Mouse (Mus musculus): ENCODE results near the gene N4bp3. TPM values are rescaled to one million over a fixed set of nuclear protein-coding genes. Genes with fewer than 3 reads are reported as not detected.

Gene N4bp3
- polyA plus RNA-seq, 1 experiment from 2014 or later: 30.6 TPM

GRCm38 (mm10) chr11:51602253-51602652, 48.4 kb downstream of the N4bp3 start:
- ATAC-seq (replicated peaks; ENCODE audit: low FRiP score, low read depth) (no peak), DNase-seq (ENCODE audit: low spot score) (no peak)
- Histone ChIP-seq H3K9me3 (replicated peaks; ENCODE audit: low read length) (no peaks in the 10 kb centered on the region), H3K4me1 (replicated peaks; ENCODE audit: insufficient read depth, low read length) (no peaks in the 10 kb centered on the region; the same call in 1 of the 2 replicates), H3K27ac (no peak overlapping the region), H3K36me3 (ENCODE audit: insufficient read depth, low read length) (peaks cover 73% of the 10 kb centered on the region), H3K4me3 (replicated peaks; ENCODE audit: low read depth, low read length) (no peak overlapping the region), H3K9ac (ENCODE audit: low read depth, low read length) (no peak overlapping the region), H3K27me3 (ENCODE audit: insufficient read depth, low read length) (no peaks in the 10 kb centered on the region), H3K4me2 (ENCODE audit: low read length) (no peak overlapping the region)
- WGBS: 88% methylated on average over 3 of the region's 3 CpGs
- TF ChIP-seq CTCF (IDR thresholded peaks at IDR 0.05; ENCODE audit: low read depth): no peak

- TF ChIP-seq CTCF (IDR thresholded peaks at IDR 0.05; ENCODE audit: low read depth): no peak
- H3K27me3 ChIP-seq (ENCODE audit: insufficient read depth, low read length): no peaks in the 10 kb centered on the region
- ATAC-seq (replicated peaks; ENCODE audit: low FRiP score, low read depth): no peak
Observed at GRCm38 (mm10) chr11:51597553-51597952, 53.1 kb downstream of the N4bp3 start.

GRCm38 (mm10) chr11:51595459-51596083, 55.1 kb downstream of the N4bp3 start:
- Histone ChIP-seq H3K27ac (no peak overlapping the region), H3K4me3 (replicated peaks; ENCODE audit: low read depth, low read length) (no peak overlapping the region), H3K36me3 (ENCODE audit: insufficient read depth, low read length) (peaks cover 86% of the 10 kb centered on the region), H3K27me3 (ENCODE audit: insufficient read depth, low read length) (no peaks in the 10 kb centered on the region), H3K4me1 (replicated peaks; ENCODE audit: insufficient read depth, low read length) (no peaks in the 10 kb centered on the region), H3K9ac (ENCODE audit: low read depth, low read length) (no peak overlapping the region), H3K4me2 (ENCODE audit: low read length) (no peak overlapping the region), H3K9me3 (replicated peaks; ENCODE audit: low read length) (no peaks in the 10 kb centered on the region)
- no peak for TF ChIP-seq CTCF (IDR thresholded peaks at IDR 0.05; ENCODE audit: low read depth)
- ATAC-seq (replicated peaks; ENCODE audit: low FRiP score, low read depth): no peak
- 95% methylated on average over 1 of the region's 1 CpGs for WGBS
- no peak for DNase-seq (ENCODE audit: low spot score)

More at GRCm38 (mm10) chr11:51597553-51597952, 53.1 kb downstream of the N4bp3 start:
- Histone ChIP-seq H3K9me3 (replicated peaks; ENCODE audit: low read length) (no peaks in the 10 kb centered on the region), H3K4me3 (replicated peaks; ENCODE audit: low read depth, low read length) (no peak overlapping the region), H3K4me2 (ENCODE audit: low read length) (no peak overlapping the region), H3K4me1 (replicated peaks; ENCODE audit: insufficient read depth, low read length) (no peaks in the 10 kb centered on the region), H3K36me3 (ENCODE audit: insufficient read depth, low read length) (peaks cover 92% of the 10 kb centered on the region), H3K9ac (ENCODE audit: low read depth, low read length) (no peak overlapping the region), H3K27ac (no peak overlapping the region)
- DNase-seq (ENCODE audit: low spot score): no peak
- WGBS: 88% methylated on average over 2 of the region's 2 CpGs

- ATAC-seq (replicated peaks; ENCODE audit: low FRiP score, low read depth) (no peak), DNase-seq (ENCODE audit: low spot score) (no peak)
- no peak for TF ChIP-seq CTCF (IDR thresholded peaks at IDR 0.05; ENCODE audit: low read depth)
- H3K36me3 ChIP-seq (ENCODE audit: insufficient read depth, low read length): peaks cover 81% of the 10 kb centered on the region
- no peak overlapping the region for H3K9ac ChIP-seq (ENCODE audit: low read depth, low read length)
- no peak overlapping the region for H3K4me2 ChIP-seq (ENCODE audit: low read length)
- WGBS: 61% methylated on average over 3 of the region's 3 CpGs
- no peak overlapping the region for H3K27ac ChIP-seq
- no peak overlapping the region for H3K4me3 ChIP-seq (replicated peaks; ENCODE audit: low read depth, low read length)
- H3K27me3 ChIP-seq (ENCODE audit: insufficient read depth, low read length): no peaks in the 10 kb centered on the region
- H3K9me3 ChIP-seq (replicated peaks; ENCODE audit: low read length): no peaks in the 10 kb centered on the region
- H3K4me1 ChIP-seq (replicated peaks; ENCODE audit: insufficient read depth, low read length): no peaks in the 10 kb centered on the region
Observed at GRCm38 (mm10) chr11:51594715-51595350, 55.8 kb downstream of the N4bp3 start.

GRCm38 (mm10) chr11:51593849-51594248, 56.8 kb downstream of the N4bp3 start:
- no peaks in the 10 kb centered on the region for H3K27me3 ChIP-seq (ENCODE audit: insufficient read depth, low read length)
- no peak overlapping the region for H3K4me2 ChIP-seq (ENCODE audit: low read length)
- no peak for TF ChIP-seq CTCF (IDR thresholded peaks at IDR 0.05; ENCODE audit: low read depth)
- ATAC-seq (replicated peaks; ENCODE audit: low FRiP score, low read depth) (no peak), DNase-seq (ENCODE audit: low spot score) (no peak)
- no peak overlapping the region for H3K9ac ChIP-seq (ENCODE audit: low read depth, low read length)
- peaks cover 78% of the 10 kb centered on the region for H3K36me3 ChIP-seq (ENCODE audit: insufficient read depth, low read length)
- no peak overlapping the region for H3K27ac ChIP-seq
- no peaks in the 10 kb centered on the region for H3K9me3 ChIP-seq (replicated peaks; ENCODE audit: low read length)
- H3K4me1 ChIP-seq (replicated peaks; ENCODE audit: insufficient read depth, low read length): no peaks in the 10 kb centered on the region
- WGBS: 90% methylated on average over 6 of the region's 6 CpGs
- H3K4me3 ChIP-seq (replicated peaks; ENCODE audit: low read depth, low read length): no peak overlapping the region

GRCm38 (mm10) chr11:51593368-51593767, 57.3 kb downstream of the N4bp3 start:
- Histone ChIP-seq H3K36me3 (ENCODE audit: insufficient read depth, low read length) (peaks cover 75% of the 10 kb centered on the region), H3K9me3 (replicated peaks; ENCODE audit: low read length) (no peaks in the 10 kb centered on the region), H3K27me3 (ENCODE audit: insufficient read depth, low read length) (no peaks in the 10 kb centered on the region), H3K4me3 (replicated peaks; ENCODE audit: low read depth, low read length) (no peak overlapping the region), H3K4me1 (replicated peaks; ENCODE audit: insufficient read depth, low read length) (no peaks in the 10 kb centered on the region), H3K27ac (no peak overlapping the region), H3K9ac (ENCODE audit: low read depth, low read length) (no peak overlapping the region), H3K4me2 (ENCODE audit: low read length) (no peak overlapping the region)
- DNase-seq (ENCODE audit: low spot score) (no peak), ATAC-seq (replicated peaks; ENCODE audit: low FRiP score, low read depth) (no peak)
- TF ChIP-seq CTCF (IDR thresholded peaks at IDR 0.05; ENCODE audit: low read depth): no peak
- 87% methylated on average over 4 of the region's 4 CpGs for WGBS

Other genes with a start within 250 kb of the N4bp3 start
- 24.6 and 26.1 TPM in 2 replicates for gene Phykpl, start 66.1 kb downstream of the N4bp3 start, polyA plus RNA-seq (2015; fragmentation: Nextera tagmentation; extraction: Ambion mirVana)
- 293 and 336 TPM in 2 replicates for gene Hnrnpab, start 44.0 kb downstream of the N4bp3 start, polyA plus RNA-seq (2015; fragmentation: Nextera tagmentation; extraction: Ambion mirVana)
- gene Nhp2, start 31.1 kb downstream of the N4bp3 start, polyA plus RNA-seq (2015; fragmentation: Nextera tagmentation; extraction: Ambion mirVana): 134 and 136 TPM in 2 replicates
- gene Rmnd5b, start 14.9 kb downstream of the N4bp3 start, polyA plus RNA-seq (2015; fragmentation: Nextera tagmentation; extraction: Ambion mirVana): 40.8 and 42.5 TPM in 2 replicates
- 1.9 and 2.0 TPM in 2 replicates for gene D930048N14Rik, start 112 bp upstream of the N4bp3 start, polyA plus RNA-seq (2015; fragmentation: Nextera tagmentation; extraction: Ambion mirVana)
- 156 and 163 TPM in 2 replicates for gene 0610009B22Rik, start 38.0 kb upstream of the N4bp3 start, polyA plus RNA-seq (2015; fragmentation: Nextera tagmentation; extraction: Ambion mirVana)
- gene Sec24a, start 112.8 kb upstream of the N4bp3 start, polyA plus RNA-seq (2015; fragmentation: Nextera tagmentation; extraction: Ambion mirVana): 10.6 and 10.9 TPM in 2 replicates
- gene Sar1b, start 112.8 kb upstream of the N4bp3 start, polyA plus RNA-seq (2015; fragmentation: Nextera tagmentation; extraction: Ambion mirVana): 154 and 156 TPM in 2 replicates
- 1.0 and 1.2 TPM in 2 replicates for gene Jade2, start 206.8 kb upstream of the N4bp3 start, polyA plus RNA-seq (2015; fragmentation: Nextera tagmentation; extraction: Ambion mirVana)

Data from kidney, postnatal 0 days (tissue).